Mouse (Mus musculus) spleen, postnatal 10 days (tissue): ENCODE results near the gene Zfp213.
"Not testable (repeated sequence)": the region's sequence is repeated elsewhere in the genome, so short reads cannot be mapped to it uniquely, and the experiment has no call there.

Source experiments
- DNase-seq, 2 experiments: peaks; one replicate each; pipeline ENCODE4 v3.0.0; 2021 to 2022; ENCODE audit warnings: low spot score in 2 of 2

Gene Zfp213

GRCm38 (mm10) chr17:23563595-23564367 is at the start of gene Zfp213:
TSS of gene Zfp213 (minus strand) at chr17:23564238.
- DNase-seq = peak; percentile 91 to 97

- peak; percentile 51 to 83 for DNase-seq
These were observed 46.3 kb upstream of the Zfp213 start for GRCm38 (mm10) chr17:23610361-23610800.

- no peak for DNase-seq
These were observed 45.6 kb upstream of the Zfp213 start for GRCm38 (mm10) chr17:23609612-23610011.

- no peak for DNase-seq
These were observed 41.2 kb upstream of the Zfp213 start for GRCm38 (mm10) chr17:23605220-23605619.

GRCm38 (mm10) chr17:23604394-23604793 is 40.4 kb upstream of the Zfp213 start:
- DNase-seq = no peak

- DNase-seq = peak in 1 of 2 experiments; percentile 30
These were observed 39.5 kb upstream of the Zfp213 start for GRCm38 (mm10) chr17:23603542-23603941.

GRCm38 (mm10) chr17:23603077-23603476 is 39.0 kb upstream of the Zfp213 start:
- no peak for DNase-seq

GRCm38 (mm10) chr17:23601836-23602585 is 38.0 kb upstream of the Zfp213 start:
- no peak for DNase-seq

GRCm38 (mm10) chr17:23600641-23601622 is 36.9 kb upstream of the Zfp213 start, which contains the start of gene Zscan10:
TSS of gene Zscan10 (plus strand) at chr17:23600856.
- DNase-seq = no peak

- peak in 1 of 2 experiments; percentile 45 for DNase-seq
These were observed 35.6 kb upstream of the Zfp213 start for GRCm38 (mm10) chr17:23599605-23600063.

GRCm38 (mm10) chr17:23598582-23599552 is 34.8 kb upstream of the Zfp213 start, which contains the start of gene Zfp13:
TSS of gene Zfp13 (minus strand) at chr17:23599487.
- peak; percentile 49 to 80 for DNase-seq

- DNase-seq = not testable (repeated sequence)
These were observed 31.1 kb upstream of the Zfp213 start for GRCm38 (mm10) chr17:23595139-23595538.

- no peak for DNase-seq
These were observed 28.9 kb upstream of the Zfp213 start for GRCm38 (mm10) chr17:23592926-23593300.

GRCm38 (mm10) chr17:23592208-23592925 is 28.3 kb upstream of the Zfp213 start:
- peak; percentile 84 to 95 for DNase-seq

- DNase-seq = no peak
These were observed 23.2 kb upstream of the Zfp213 start for GRCm38 (mm10) chr17:23587253-23587652.

GRCm38 (mm10) chr17:23585721-23586491 is 21.9 kb upstream of the Zfp213 start:
- DNase-seq = no peak

- no peak for DNase-seq
These were observed 20.7 kb upstream of the Zfp213 start for GRCm38 (mm10) chr17:23584786-23585185.

GRCm38 (mm10) chr17:23575951-23576552 is 12.0 kb upstream of the Zfp213 start:
- DNase-seq = no peak
